Mouse (Mus musculus): Measurements from ENCODE around the gene Ring1. TPM values are rescaled to one million over a fixed set of nuclear protein-coding genes. Genes with fewer than 3 reads are reported as not detected.
"Not testable (repeated sequence)": the region's sequence is repeated elsewhere in the genome, so short reads cannot be mapped to it uniquely, and the experiment has no call there.

The Ring1 gene
- polyA plus RNA-seq, 1 experiment from 2014 or later: 5.5 TPM

DNA sequence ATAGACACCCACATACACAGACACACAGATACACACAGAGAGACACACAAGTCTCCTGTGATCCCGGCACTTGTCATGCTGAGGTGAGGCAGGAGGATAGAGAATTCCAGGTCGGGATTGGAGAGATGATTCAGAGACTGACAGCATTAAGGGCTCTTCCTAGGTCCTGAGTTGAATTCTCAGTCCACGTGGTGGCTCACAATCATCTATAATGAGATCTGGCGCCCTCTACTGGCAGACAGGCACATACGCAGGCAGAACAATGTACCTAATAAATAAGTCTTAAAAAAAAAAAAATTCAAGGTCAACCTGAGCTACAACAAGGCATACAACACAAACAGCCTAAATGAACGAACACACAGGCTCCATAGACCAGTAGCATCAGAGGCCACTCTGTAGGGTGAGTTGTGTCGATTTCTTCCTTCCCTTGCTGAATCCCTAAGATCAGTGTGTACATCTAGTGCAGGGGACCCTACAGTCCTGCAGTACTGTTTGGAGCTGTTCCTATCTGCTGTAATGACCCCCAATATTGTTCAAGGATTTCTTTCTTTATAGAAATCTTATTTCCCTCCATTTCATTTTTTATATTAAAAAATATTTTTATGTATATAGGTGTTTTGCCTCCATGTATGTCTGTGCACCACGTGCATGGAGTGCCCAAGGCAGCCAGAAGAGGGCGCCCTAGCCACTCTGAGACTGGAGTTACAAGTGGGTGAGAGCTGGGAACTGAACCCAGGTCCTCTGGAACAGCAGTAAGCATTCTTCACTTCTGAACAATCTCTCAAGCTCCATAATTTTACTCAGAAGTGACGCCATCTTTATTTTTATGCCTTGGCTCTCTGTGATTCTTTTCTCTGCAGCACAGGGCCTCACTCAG lies 32.5 kb downstream of the Ring1 start:
- no peak; the same call in 1 of the 2 replicates for ATAC-seq (replicated peaks; ENCODE audit: low FRiP score)
- H3K4me3 ChIP-seq (ENCODE audit: low read depth, low read length): no peak overlapping the region
- WGBS: 31% methylated on average over 10 of the region's 10 CpGs
- DNase-seq (ENCODE audit: low spot score): peak; percentile 40
- H3K27ac ChIP-seq (ENCODE audit: low read depth, low read length): no peak overlapping the region
- no peaks in the 10 kb centered on the region; the same call in 1 of the 2 replicates for H3K27me3 ChIP-seq (replicated peaks; ENCODE audit: control insufficient read depth, insufficient read depth, low read length)
- no peaks in the 10 kb centered on the region for H3K4me1 ChIP-seq (replicated peaks; ENCODE audit: control insufficient read depth, insufficient read depth, low read length)
- no peaks in the 10 kb centered on the region for H3K9me3 ChIP-seq (ENCODE audit: control insufficient read depth, low read length)
- H3K4me2 ChIP-seq: no peak overlapping the region
- no peak overlapping the region for H3K9ac ChIP-seq (ENCODE audit: low read depth, low read length)
- no peaks in the 10 kb centered on the region for H3K36me3 ChIP-seq (ENCODE audit: control insufficient read depth, insufficient read depth, low read length)

GRCm38 (mm10) chr17:33982136-33982535 lies 42.3 kb downstream of the Ring1 start:
- not testable (repeated sequence) for H3K27ac ChIP-seq (ENCODE audit: low read depth, low read length); H3K9ac ChIP-seq (ENCODE audit: low read depth, low read length); DNase-seq (ENCODE audit: low spot score); ATAC-seq (replicated peaks; ENCODE audit: low FRiP score); H3K9me3 ChIP-seq (ENCODE audit: control insufficient read depth, low read length); H3K36me3 ChIP-seq (ENCODE audit: control insufficient read depth, insufficient read depth, low read length); H3K4me3 ChIP-seq (ENCODE audit: low read depth, low read length)
- WGBS: 4% methylated on average over 8 of the region's 8 CpGs
- H3K4me2 ChIP-seq: peak overlapping the region; percentile 74
- H3K4me1 ChIP-seq (replicated peaks; ENCODE audit: control insufficient read depth, insufficient read depth, low read length): peaks cover 21% of the 10 kb centered on the region
- peaks cover 18% of the 10 kb centered on the region for H3K27me3 ChIP-seq (replicated peaks; ENCODE audit: control insufficient read depth, insufficient read depth, low read length)

GRCm38 (mm10) chr17:33981192-33981909 lies 43.1 kb downstream of the Ring1 start:
- ATAC-seq (replicated peaks; ENCODE audit: low FRiP score): peak; percentile 81
- Histone ChIP-seq H3K4me2 (peak overlapping the region; percentile 74), H3K4me1 (replicated peaks; ENCODE audit: control insufficient read depth, insufficient read depth, low read length) (peaks cover 21% of the 10 kb centered on the region), H3K9ac (ENCODE audit: low read depth, low read length) (peak overlapping the region; percentile 61; the same call in 1 of the 2 replicates), H3K27me3 (replicated peaks; ENCODE audit: control insufficient read depth, insufficient read depth, low read length) (peaks cover 18% of the 10 kb centered on the region), H3K4me3 (ENCODE audit: low read depth, low read length) (peak overlapping the region; percentile 57), H3K27ac (ENCODE audit: low read depth, low read length) (peak overlapping the region; percentile 68; the same call in 1 of the 2 replicates)
- H3K36me3 ChIP-seq (ENCODE audit: control insufficient read depth, insufficient read depth, low read length); H3K9me3 ChIP-seq (ENCODE audit: control insufficient read depth, low read length): not testable (repeated sequence)
- DNase-seq (ENCODE audit: low spot score): peak; percentile 85
- WGBS: 1% methylated on average over 27 of the region's 27 CpGs

DNA sequence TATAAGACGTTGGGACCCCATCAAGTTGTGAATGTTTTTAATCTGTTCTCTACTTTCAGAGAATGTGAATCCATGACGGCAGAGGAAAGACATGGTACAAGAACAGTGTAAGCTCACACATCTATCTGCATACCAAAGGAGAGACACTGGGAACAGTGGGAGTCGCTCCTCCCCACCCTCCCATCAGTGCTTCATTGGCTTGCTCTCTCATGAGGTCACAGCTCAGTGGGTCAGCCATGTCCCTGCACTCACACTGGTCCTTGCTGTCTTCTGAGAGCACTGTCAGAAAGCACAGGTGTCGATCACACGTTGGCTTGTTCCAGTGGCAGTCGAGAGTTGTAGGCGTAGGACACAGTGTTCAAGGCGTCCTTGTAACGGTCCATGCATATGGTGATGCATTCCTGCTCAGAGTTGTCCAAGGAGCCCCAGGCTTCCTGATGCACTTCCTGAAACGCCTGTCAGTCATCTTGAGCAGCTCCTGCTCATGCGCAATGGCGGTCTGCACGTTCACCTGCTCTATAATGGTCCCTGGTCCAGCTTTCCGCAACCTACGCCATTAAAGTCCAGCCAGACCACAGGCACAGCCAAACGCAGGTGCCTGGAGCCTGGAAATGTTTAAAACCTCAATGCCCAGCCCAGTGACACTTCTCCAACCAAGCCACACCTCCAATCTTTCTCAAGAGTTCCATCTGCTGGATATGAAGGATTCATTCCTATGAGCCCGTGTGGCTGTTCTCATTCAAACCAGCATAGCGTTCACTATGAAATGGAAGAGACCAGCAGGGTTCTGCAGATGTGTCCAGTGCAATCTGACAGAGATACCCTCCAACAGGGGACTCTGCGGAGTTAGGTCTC lies 44.1 kb downstream of the Ring1 start:
- no peak for ATAC-seq (replicated peaks; ENCODE audit: low FRiP score)
- Histone ChIP-seq H3K36me3 (ENCODE audit: control insufficient read depth, insufficient read depth, low read length) (no peaks in the 10 kb centered on the region), H3K9ac (ENCODE audit: low read depth, low read length) (no peak overlapping the region; the same call in 1 of the 2 replicates), H3K27ac (ENCODE audit: low read depth, low read length) (no peak overlapping the region; the same call in none of the 2 replicates), H3K9me3 (ENCODE audit: control insufficient read depth, low read length) (no peaks in the 10 kb centered on the region), H3K4me1 (replicated peaks; ENCODE audit: control insufficient read depth, insufficient read depth, low read length) (peaks cover 21% of the 10 kb centered on the region), H3K4me3 (ENCODE audit: low read depth, low read length) (no peak overlapping the region), H3K4me2 (no peak overlapping the region; the same call in 1 of the 2 replicates), H3K27me3 (replicated peaks; ENCODE audit: control insufficient read depth, insufficient read depth, low read length) (peaks cover 18% of the 10 kb centered on the region)
- no peak for DNase-seq (ENCODE audit: low spot score)
- 79% methylated on average over 19 of the region's 19 CpGs for WGBS

DNA sequence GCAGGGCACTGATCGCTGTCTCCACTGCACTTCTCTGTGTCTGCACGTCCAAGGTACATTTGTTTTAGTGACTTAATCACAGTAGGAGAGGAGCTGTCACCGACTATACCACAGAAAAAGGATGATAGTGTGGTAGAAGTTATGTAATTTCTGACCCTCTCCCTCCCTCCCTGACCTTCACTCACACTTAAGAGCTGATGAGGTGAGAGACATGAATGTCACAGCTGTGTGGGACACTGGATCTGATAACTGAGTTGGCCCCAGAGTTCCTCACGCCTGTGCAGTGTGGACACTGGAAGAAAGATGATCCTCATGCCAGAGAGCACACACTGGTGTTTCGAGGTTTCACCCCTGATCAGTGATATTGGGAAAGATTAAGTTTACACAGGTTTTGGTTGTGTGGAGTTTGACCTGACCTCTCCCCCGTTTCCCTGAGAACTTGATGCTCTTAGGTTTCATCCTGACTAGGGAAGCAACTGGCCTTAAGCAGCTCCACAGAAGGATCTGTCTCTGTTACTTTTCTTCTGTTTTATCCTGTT lies 44.9 kb downstream of the Ring1 start:
- peaks cover 21% of the 10 kb centered on the region for H3K4me1 ChIP-seq (replicated peaks; ENCODE audit: control insufficient read depth, insufficient read depth, low read length)
- 63% methylated on average over 6 of the region's 6 CpGs for WGBS
- no peaks in the 10 kb centered on the region for H3K9me3 ChIP-seq (ENCODE audit: control insufficient read depth, low read length)
- H3K27me3 ChIP-seq (replicated peaks; ENCODE audit: control insufficient read depth, insufficient read depth, low read length): peaks cover 18% of the 10 kb centered on the region
- ATAC-seq (replicated peaks; ENCODE audit: low FRiP score) (no peak), DNase-seq (ENCODE audit: low spot score) (no peak)
- no peak overlapping the region for H3K9ac ChIP-seq (ENCODE audit: low read depth, low read length)
- no peaks in the 10 kb centered on the region for H3K36me3 ChIP-seq (ENCODE audit: control insufficient read depth, insufficient read depth, low read length)
- H3K4me2 ChIP-seq: no peak overlapping the region
- H3K4me3 ChIP-seq (ENCODE audit: low read depth, low read length): no peak overlapping the region
- no peak overlapping the region for H3K27ac ChIP-seq (ENCODE audit: low read depth, low read length)

DNA sequence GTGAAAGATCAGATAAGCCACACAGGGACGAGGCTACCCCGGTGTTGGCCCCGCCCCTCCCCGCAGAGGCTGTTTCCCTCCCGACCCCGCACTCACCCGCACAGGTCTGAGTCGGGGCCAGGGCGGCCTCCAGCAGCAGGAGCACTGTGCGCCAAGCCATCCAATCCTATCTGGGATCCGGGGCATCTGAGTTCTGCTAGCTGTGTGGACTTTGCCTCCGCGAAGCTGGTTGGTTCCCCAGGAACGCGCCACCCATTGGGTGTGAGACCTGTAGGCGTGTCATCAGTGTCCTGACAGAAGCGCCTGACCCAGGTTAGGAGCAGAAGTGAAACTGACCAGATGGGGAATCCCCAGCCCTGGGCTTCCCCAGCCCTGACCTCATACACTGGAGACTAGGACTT lies 45.8 kb downstream of the Ring1 start:
- DNase-seq (ENCODE audit: low spot score) (peak; percentile 68), ATAC-seq (replicated peaks; ENCODE audit: low FRiP score) (peak; percentile 82)
- H3K4me2 ChIP-seq: peak overlapping the region; percentile 87
- H3K4me3 ChIP-seq (ENCODE audit: low read depth, low read length): peak overlapping the region; percentile 50
- H3K4me1 ChIP-seq (replicated peaks; ENCODE audit: control insufficient read depth, insufficient read depth, low read length): peaks cover 21% of the 10 kb centered on the region
- WGBS: 1% methylated on average over 17 of the region's 17 CpGs
- peaks cover 18% of the 10 kb centered on the region for H3K27me3 ChIP-seq (replicated peaks; ENCODE audit: control insufficient read depth, insufficient read depth, low read length)
- no peaks in the 10 kb centered on the region for H3K36me3 ChIP-seq (ENCODE audit: control insufficient read depth, insufficient read depth, low read length)
- H3K27ac ChIP-seq (ENCODE audit: low read depth, low read length): peak overlapping the region; percentile 43; the same call in 1 of the 2 replicates
- peak overlapping the region; percentile 38 for H3K9ac ChIP-seq (ENCODE audit: low read depth, low read length)
- no peaks in the 10 kb centered on the region for H3K9me3 ChIP-seq (ENCODE audit: control insufficient read depth, low read length)

GRCm38 (mm10) chr17:33977861-33978557 lies 46.5 kb downstream of the Ring1 start:
- ATAC-seq (replicated peaks; ENCODE audit: low FRiP score) (no peak), DNase-seq (ENCODE audit: low spot score) (no peak)
- H3K27me3 ChIP-seq (replicated peaks; ENCODE audit: control insufficient read depth, insufficient read depth, low read length): peaks cover 18% of the 10 kb centered on the region
- H3K27ac ChIP-seq (ENCODE audit: low read depth, low read length): no peak overlapping the region
- H3K36me3 ChIP-seq (ENCODE audit: control insufficient read depth, insufficient read depth, low read length): no peaks in the 10 kb centered on the region
- H3K4me2 ChIP-seq: peak overlapping the region; percentile 87
- H3K4me3 ChIP-seq (ENCODE audit: low read depth, low read length): peak overlapping the region; percentile 50
- peak overlapping the region; percentile 38 for H3K9ac ChIP-seq (ENCODE audit: low read depth, low read length)
- 2% methylated on average over 57 of the region's 57 CpGs for WGBS
- peaks cover 21% of the 10 kb centered on the region for H3K4me1 ChIP-seq (replicated peaks; ENCODE audit: control insufficient read depth, insufficient read depth, low read length)
- no peaks in the 10 kb centered on the region for H3K9me3 ChIP-seq (ENCODE audit: control insufficient read depth, low read length)

All from liver, embryonic 11.5 days (tissue).